Mouse (Mus musculus) kidney, postnatal 0 days (tissue): ENCODE data around the gene Myo1g. TPM values are rescaled to one million over a fixed set of nuclear protein-coding genes. Genes with fewer than 3 reads are reported as not detected.

Source experiments
- ATAC-seq: fragments of 200-750 bp; cut with Nextera tagmentation; replicated peaks from 2 replicates; pipeline ENCODE4 v1.8.0; 2017; ENCODE audit warnings: low read depth, moderate number of reproducible peaks, moderate TSS enrichment, moderate library complexity; ENCODE audit not compliant: low FRiP score
- DNase-seq: peaks from one replicate; pipeline ENCODE4 v3.0.0-alpha.2; 2016; ENCODE audit warnings: low spot score
- H3K27ac ChIP-seq: fragments of 300-500 bp; sonication (generic); 2 replicates; pipeline ENCODE4 v1.5.1; 2014; ENCODE audit warnings: mild to moderate bottlenecking
- H3K27me3 ChIP-seq: fragments of 300-500 bp; sonication (generic); 2 replicates; pipeline ENCODE4 v1.6.1; 2014; ENCODE audit warnings: low read length, mixed read lengths; ENCODE audit not compliant: insufficient read depth
- H3K36me3 ChIP-seq: fragments of 300-500 bp; sonication (generic); 2 replicates; pipeline ENCODE4 v1.6.1; 2014; ENCODE audit warnings: low read length, mixed read lengths; ENCODE audit not compliant: insufficient read depth
- H3K4me1 ChIP-seq: fragments of 300-500 bp; sonication (generic); replicated peaks from 2 replicates; pipeline ENCODE4 v1.6.1; 2014; ENCODE audit warnings: antibody characterized with exemption, low read length, mixed read lengths; ENCODE audit not compliant: insufficient read depth
- H3K4me2 ChIP-seq: fragments of 300-500 bp; sonication (generic); 2 replicates; pipeline ENCODE4 v1.6.1; 2014; ENCODE audit warnings: mild to moderate bottlenecking, low read length, moderate library complexity, mixed read lengths
- H3K4me3 ChIP-seq: fragments of 300-500 bp; sonication (generic); replicated peaks from 2 replicates; pipeline ENCODE4 v1.5.1; 2014; ENCODE audit warnings: low read depth, low read length
- H3K9ac ChIP-seq: fragments of 300-500 bp; sonication (generic); 2 replicates; pipeline ENCODE4 v1.6.1; 2014; ENCODE audit warnings: low read depth, low read length
- H3K9me3 ChIP-seq: fragments of 300-500 bp; sonication (generic); replicated peaks from 2 replicates; pipeline ENCODE4 v1.6.1; 2016; ENCODE audit warnings: low read length, inconsistent platforms, mixed read lengths
- CTCF ChIP-seq: IDR thresholded peaks from 2 replicates; pipeline ENCODE4 v1.5.1; 2016; ENCODE audit warnings: antibody characterized with exemption, low read depth, mild to moderate bottlenecking, moderate library complexity
- WGBS: fragments of 180-500 bp; shearing (Covaris S2); extraction: QIAGEN DNeasy Blood & Tissue Kit; methylation state at CpG from one replicate; pipeline ENCODE4 v1.1.7; 2014; 5-methylcytosine and 5-hydroxymethylcytosine counted together
- polyA plus RNA-seq: library from polyadenylated mRNA; unstranded; fragments of >200 nt; fragmentation: Nextera tagmentation; extraction: Ambion mirVana; gene quantifications from 2 replicates; pipeline ENCODE4 v1.2.1, GENCODE M21; 2015

Gene Myo1g
- polyA plus RNA-seq, 1 experiment from 2014 or later: 0.42 TPM

- Histone ChIP-seq H3K27ac (no peak overlapping the region), H3K4me3 (no peak overlapping the region), H3K27me3 (no peaks in the 10 kb centered on the region), H3K4me1 (no peaks in the 10 kb centered on the region), H3K9ac (no peak overlapping the region), H3K9me3 (no peaks in the 10 kb centered on the region), H3K36me3 (no peaks in the 10 kb centered on the region), H3K4me2 (no peak overlapping the region)
- DNase-seq: no peak
- no peak for TF ChIP-seq CTCF
- WGBS: 82% methylated on average over 12 of the region's 12 CpGs
- ATAC-seq: no peak
These were observed 23.3 kb downstream of the Myo1g start for GRCm38 (mm10) chr11:6497311-6497948.

- no peaks in the 10 kb centered on the region for H3K9me3 ChIP-seq
- ATAC-seq: 0 out of 2 replicates have a peak, but pooled peaks have one; percentile 65
These were observed 30.9 kb downstream of the Myo1g start for GRCm38 (mm10) chr11:6489691-6490503.

GRCm38 (mm10) chr11:6489257-6489656 is 31.5 kb downstream of the Myo1g start:
- Histone ChIP-seq H3K27me3 (no peaks in the 10 kb centered on the region), H3K27ac (no peak overlapping the region), H3K9me3 (no peaks in the 10 kb centered on the region), H3K4me1 (peaks cover 5% of the 10 kb centered on the region; the same call in 1 of the 2 replicates), H3K4me3 (no peak overlapping the region), H3K9ac (no peak overlapping the region), H3K36me3 (no peaks in the 10 kb centered on the region), H3K4me2 (no peak overlapping the region)
- no peak for TF ChIP-seq CTCF
- DNase-seq (no peak), ATAC-seq (no peak)
- 87% methylated on average over 7 of the region's 7 CpGs for WGBS

More at GRCm38 (mm10) chr11:6489691-6490503, 30.9 kb downstream of the Myo1g start:
- Histone ChIP-seq H3K9ac (no peak overlapping the region), H3K4me3 (no peak overlapping the region), H3K27ac (no peak overlapping the region), H3K4me2 (no peak overlapping the region), H3K4me1 (no peaks in the 10 kb centered on the region), H3K36me3 (no peaks in the 10 kb centered on the region), H3K27me3 (no peaks in the 10 kb centered on the region)
- peak; percentile 57 for DNase-seq
- TF ChIP-seq CTCF: peak; percentile 63
- 43% methylated on average over 6 of the region's 6 CpGs for WGBS

GRCm38 (mm10) chr11:6488041-6488684 is 32.6 kb downstream of the Myo1g start:
- DNase-seq: no peak
- Histone ChIP-seq H3K27me3 (no peaks in the 10 kb centered on the region), H3K36me3 (no peaks in the 10 kb centered on the region), H3K4me3 (no peak overlapping the region), H3K27ac (no peak overlapping the region), H3K4me2 (no peak overlapping the region), H3K9me3 (no peaks in the 10 kb centered on the region), H3K9ac (no peak overlapping the region), H3K4me1 (peaks cover 6% of the 10 kb centered on the region; the same call in 1 of the 2 replicates)
- no peak for ATAC-seq
- 92% methylated on average over 5 of the region's 5 CpGs for WGBS
- TF ChIP-seq CTCF: no peak

GRCm38 (mm10) chr11:6487496-6487895 is 33.3 kb downstream of the Myo1g start:
- DNase-seq (no peak), ATAC-seq (no peak)
- no peaks in the 10 kb centered on the region for H3K36me3 ChIP-seq
- H3K9ac ChIP-seq: no peak overlapping the region
- no peak overlapping the region for H3K4me3 ChIP-seq
- no peak for TF ChIP-seq CTCF
- H3K4me1 ChIP-seq: peaks cover 6% of the 10 kb centered on the region; the same call in 1 of the 2 replicates
- H3K4me2 ChIP-seq: no peak overlapping the region
- no peaks in the 10 kb centered on the region for H3K9me3 ChIP-seq
- H3K27me3 ChIP-seq: no peaks in the 10 kb centered on the region
- 48% methylated on average over 7 of the region's 7 CpGs for WGBS
- no peak overlapping the region for H3K27ac ChIP-seq

- TF ChIP-seq CTCF: no peak
- no peaks in the 10 kb centered on the region for H3K9me3 ChIP-seq
- no peaks in the 10 kb centered on the region for H3K36me3 ChIP-seq
- peaks cover 6% of the 10 kb centered on the region; the same call in 1 of the 2 replicates for H3K4me1 ChIP-seq
- 65% methylated on average over 6 of the region's 6 CpGs for WGBS
- no peak overlapping the region for H3K4me3 ChIP-seq
- no peak overlapping the region for H3K4me2 ChIP-seq
- no peak overlapping the region for H3K9ac ChIP-seq
- H3K27me3 ChIP-seq: no peaks in the 10 kb centered on the region
- ATAC-seq (no peak), DNase-seq (no peak)
- no peak overlapping the region for H3K27ac ChIP-seq
These were observed 33.8 kb downstream of the Myo1g start for GRCm38 (mm10) chr11:6486916-6487315.
